Mouse (Mus musculus): Measurements from ENCODE around the gene Plxna2. TPM values are rescaled to one million over a fixed set of nuclear protein-coding genes. Genes with fewer than 3 reads are reported as not detected.

Gene Plxna2
- 12.2 and 18.1 TPM in 2 replicates for polyA plus RNA-seq (2012; rRNA removed)

DNA sequence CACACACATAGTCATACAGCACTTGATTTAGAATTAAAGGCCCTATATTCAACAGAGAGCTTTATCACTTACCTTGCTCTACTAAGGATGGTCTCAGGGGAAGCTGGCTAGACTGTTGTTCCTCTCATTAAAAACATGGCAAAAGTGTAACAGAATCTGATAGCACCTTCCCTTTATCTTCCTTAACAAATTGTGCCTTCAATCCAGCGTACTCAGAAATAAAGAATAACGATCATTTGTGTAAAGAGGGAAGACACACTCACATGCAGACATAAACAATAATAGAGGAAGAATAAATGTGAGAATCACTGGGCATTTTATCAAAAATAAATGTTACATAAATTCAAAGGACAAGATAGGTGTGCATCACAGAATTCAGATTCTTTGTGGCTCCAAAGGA, at the start of gene Plxna2:
Gene Plxna2, plus strand, starts transcription at position 301 of the 400 bp plus-strand sequence.

